Mouse (Mus musculus): ENCODE measurements at regions not wholly inside any gene's neighbourhood (a gene's known extent, or its start where the extent isn't known, plus 50 kb on each side); places are given as distances from the start of the nearest gene placed in this dataset.
A peak's percentile ranks its signal among the peaks of the same experiment; 100 is the strongest.

- H3K4me3 ChIP-seq, result no peak overlapping the region
- H3K27me3 ChIP-seq (ENCODE audit: control insufficient read depth, insufficient read depth, low read length), result no peaks in the 10 kb centered on the region
- intact Hi-C loops (cut with DNase I), result no loop called here
- H3K36me3 ChIP-seq (ENCODE audit: control insufficient read depth, insufficient read depth, low read length), result no peaks in the 10 kb centered on the region
- DNase-seq, result peak in 1 of 2 experiments; percentile 9
- peaks cover 1% of the 10 kb centered on the region for H3K4me1 ChIP-seq (ENCODE audit: control insufficient read depth, insufficient read depth, low read length)
- no peak for TF ChIP-seq CTCF (IDR thresholded peaks at IDR 0.05)
- no peak for TF ChIP-seq EP300 (IDR thresholded peaks at IDR 0.05; ENCODE audit: insufficient read depth, low read depth, low read length)
- no peak for TF ChIP-seq POLR2A (IDR thresholded peaks at IDR 0.05; ENCODE audit: insufficient read depth, low read depth, low read length)
- H3K27ac ChIP-seq, result no peak overlapping the region
- H3K79me2 ChIP-seq (replicated peaks; ENCODE audit: control insufficient read depth, insufficient read depth, low read length), result no peaks in the 10 kb centered on the region
- WGBS, result 84% methylated on average over 14 of the region's 14 CpGs
- H3K9ac ChIP-seq (ENCODE audit: low read depth, low read length), result no peak overlapping the region
Measured at GRCm38 (mm10) chr16:95929700-95930435, 60.9 kb downstream of the Psmg1 start.

GRCm38 (mm10) chr16:95928290-95929260, 62.2 kb downstream of the Psmg1 start:
- Histone ChIP-seq H3K36me3 (ENCODE audit: control insufficient read depth, insufficient read depth, low read length) (no peaks in the 10 kb centered on the region), H3K4me1 (ENCODE audit: control insufficient read depth, insufficient read depth, low read length) (peaks cover 1% of the 10 kb centered on the region), H3K27me3 (ENCODE audit: control insufficient read depth, insufficient read depth, low read length) (no peaks in the 10 kb centered on the region), H3K9ac (ENCODE audit: low read depth, low read length) (no peak overlapping the region), H3K27ac (no peak overlapping the region), H3K4me3 (no peak overlapping the region), H3K79me2 (replicated peaks; ENCODE audit: control insufficient read depth, insufficient read depth, low read length) (no peaks in the 10 kb centered on the region)
- no peak for DNase-seq
- intact Hi-C loops (cut with DNase I), result no loop called here
- TF ChIP-seq EP300 (IDR thresholded peaks at IDR 0.05; ENCODE audit: insufficient read depth, low read depth, low read length), result no peak
- TF ChIP-seq POLR2A (IDR thresholded peaks at IDR 0.05; ENCODE audit: insufficient read depth, low read depth, low read length), result no peak
- no peak for TF ChIP-seq CTCF (IDR thresholded peaks at IDR 0.05)
- WGBS, result 87% methylated on average over 18 of the region's 18 CpGs

GRCm38 (mm10) chr16:95926558-95926957, 64.2 kb downstream of the Psmg1 start:
- H3K27ac ChIP-seq, result no peak overlapping the region
- H3K4me3 ChIP-seq, result no peak overlapping the region
- no peaks in the 10 kb centered on the region for H3K27me3 ChIP-seq (ENCODE audit: control insufficient read depth, insufficient read depth, low read length)
- 64% methylated on average over 6 of the region's 6 CpGs for WGBS
- no peak for TF ChIP-seq POLR2A (IDR thresholded peaks at IDR 0.05; ENCODE audit: insufficient read depth, low read depth, low read length)
- no peak for TF ChIP-seq CTCF (IDR thresholded peaks at IDR 0.05)
- TF ChIP-seq EP300 (IDR thresholded peaks at IDR 0.05; ENCODE audit: insufficient read depth, low read depth, low read length), result no peak
- H3K36me3 ChIP-seq (ENCODE audit: control insufficient read depth, insufficient read depth, low read length), result no peaks in the 10 kb centered on the region
- no peaks in the 10 kb centered on the region for H3K79me2 ChIP-seq (replicated peaks; ENCODE audit: control insufficient read depth, insufficient read depth, low read length)
- no peak for DNase-seq
- no peaks in the 10 kb centered on the region; the same call in 1 of the 2 replicates for H3K4me1 ChIP-seq (ENCODE audit: control insufficient read depth, insufficient read depth, low read length)
- intact Hi-C loops (cut with DNase I), result no loop called here
- no peak overlapping the region for H3K9ac ChIP-seq (ENCODE audit: low read depth, low read length)

- WGBS, result 73% methylated on average over 8 of the region's 8 CpGs
- no peak for DNase-seq
- H3K36me3 ChIP-seq (ENCODE audit: control insufficient read depth, insufficient read depth, low read length), result no peaks in the 10 kb centered on the region
- H3K27ac ChIP-seq, result no peak overlapping the region
- TF ChIP-seq EP300 (IDR thresholded peaks at IDR 0.05; ENCODE audit: insufficient read depth, low read depth, low read length), result no peak
- no peak for TF ChIP-seq POLR2A (IDR thresholded peaks at IDR 0.05; ENCODE audit: insufficient read depth, low read depth, low read length)
- no peak for TF ChIP-seq CTCF (IDR thresholded peaks at IDR 0.05)
- H3K79me2 ChIP-seq (replicated peaks; ENCODE audit: control insufficient read depth, insufficient read depth, low read length), result no peaks in the 10 kb centered on the region
- H3K27me3 ChIP-seq (ENCODE audit: control insufficient read depth, insufficient read depth, low read length), result no peaks in the 10 kb centered on the region
- H3K4me3 ChIP-seq, result no peak overlapping the region
- intact Hi-C loops (cut with DNase I), result no loop called here
- H3K9ac ChIP-seq (ENCODE audit: low read depth, low read length), result no peak overlapping the region
- no peaks in the 10 kb centered on the region for H3K4me1 ChIP-seq (ENCODE audit: control insufficient read depth, insufficient read depth, low read length)
Measured at GRCm38 (mm10) chr16:95924716-95925115, 66.0 kb downstream of the Psmg1 start.

- TF ChIP-seq POLR2A (IDR thresholded peaks at IDR 0.05; ENCODE audit: insufficient read depth, low read depth, low read length) (no peak), EP300 (IDR thresholded peaks at IDR 0.05; ENCODE audit: insufficient read depth, low read depth, low read length) (no peak), CTCF (IDR thresholded peaks at IDR 0.05) (no peak)
- Histone ChIP-seq H3K36me3 (ENCODE audit: control insufficient read depth, insufficient read depth, low read length) (no peaks in the 10 kb centered on the region), H3K4me3 (no peak overlapping the region), H3K4me1 (ENCODE audit: control insufficient read depth, insufficient read depth, low read length) (no peaks in the 10 kb centered on the region), H3K27ac (no peak overlapping the region), H3K9ac (ENCODE audit: low read depth, low read length) (no peak overlapping the region), H3K27me3 (ENCODE audit: control insufficient read depth, insufficient read depth, low read length) (no peaks in the 10 kb centered on the region), H3K79me2 (replicated peaks; ENCODE audit: control insufficient read depth, insufficient read depth, low read length) (no peaks in the 10 kb centered on the region)
- WGBS, result 84% methylated on average over 7 of the region's 7 CpGs
- intact Hi-C loops (cut with DNase I), result no loop called here
- no peak for DNase-seq
Measured at GRCm38 (mm10) chr16:95923991-95924390, 66.8 kb downstream of the Psmg1 start.

Data from heart, adult 2 months (tissue).